Mouse (Mus musculus) ES-E14 (cell line): Measurements from ENCODE around the gene Gjb4. TPM values are rescaled to one million over a fixed set of nuclear protein-coding genes. Genes with fewer than 3 reads are reported as not detected.
A peak's percentile ranks its signal among the peaks of the same experiment; 100 is the strongest.

ENCODE experiments used
- DNase-seq: peaks from one replicate; pipeline ENCODE4 v3.0.0-alpha.2; 2013; ENCODE audit warnings: low read depth, low spot score
- H3K27ac ChIP-seq: 2 replicates; pipeline ENCODE4 v1.5.1; 2012; ENCODE audit warnings: low read depth, mild to moderate bottlenecking, low read length, moderate library complexity, mixed read lengths; ENCODE audit not compliant: poor library complexity, insufficient read depth, severe bottlenecking
- H3K36me3 ChIP-seq: 2 replicates; pipeline ENCODE4 v1.6.1; 2012; ENCODE audit warnings: mild to moderate bottlenecking, low read length, moderate library complexity, mixed read lengths; ENCODE audit not compliant: control insufficient read depth, poor library complexity, insufficient read depth, severe bottlenecking
- H3K4me1 ChIP-seq, 2 experiments: fragments of 150-350 bp in 1 of 2; sonication (generic) in 1 of 2; 2 replicates each; pipeline ENCODE4 v1.6.1; 2012; ENCODE audit warnings: low read length in 2 of 2, mild to moderate bottlenecking in 1 of 2, mixed read lengths in 1 of 2; ENCODE audit not compliant: control insufficient read depth in 2 of 2, insufficient read depth in 2 of 2, poor library complexity in 1 of 2
- H3K4me3 ChIP-seq, 2 experiments: fragments of 150-350 bp in 1 of 2; sonication (generic) in 1 of 2; 2 replicates each; pipeline ENCODE4 v1.5.1; 2012; ENCODE audit warnings: low read length in 2 of 2, low read depth in 1 of 2, mild to moderate bottlenecking in 1 of 2, mixed read lengths in 1 of 2; ENCODE audit not compliant: insufficient read depth in 1 of 2, poor library complexity in 1 of 2, severe bottlenecking in 1 of 2
- H3K9ac ChIP-seq: 2 replicates; pipeline ENCODE4 v1.6.1; 2012; ENCODE audit warnings: low read depth, mild to moderate bottlenecking, low read length, mixed read lengths; ENCODE audit not compliant: poor library complexity, insufficient read depth, severe bottlenecking
- H3K9me3 ChIP-seq: fragments of 150-350 bp; sonication (generic); 2 replicates; pipeline ENCODE4 v1.6.1; 2012; ENCODE audit warnings: low read depth, mild to moderate bottlenecking, low read length; ENCODE audit not compliant: control insufficient read depth, insufficient read depth
- CHD2 ChIP-seq: IDR thresholded peaks from 2 replicates; pipeline ENCODE4 v1.6.1; 2014; ENCODE audit warnings: mild to moderate bottlenecking, low read depth, low read length, inconsistent platforms
- HCFC1 ChIP-seq: IDR thresholded peaks from 2 replicates; pipeline ENCODE4 v1.6.1; 2012; ENCODE audit warnings: low read length, inconsistent platforms, borderline replicate concordance; ENCODE audit not compliant: insufficient read depth
- MAFK ChIP-seq: IDR thresholded peaks from 2 replicates; pipeline ENCODE4 v1.6.1; 2014; ENCODE audit warnings: mild to moderate bottlenecking, low read depth, low read length, inconsistent platforms; ENCODE audit not compliant: insufficient read depth
- ZC3H11A ChIP-seq: IDR thresholded peaks from 2 replicates; pipeline ENCODE4 v1.6.1; 2012; ENCODE audit warnings: low read depth, mild to moderate bottlenecking, inconsistent platforms, low read length, borderline replicate concordance
- ZNF384 ChIP-seq: IDR thresholded peaks from 2 replicates; pipeline ENCODE4 v1.6.1; 2012; ENCODE audit warnings: low read depth, low read length, inconsistent platforms
- in situ Hi-C, 2 experiments: fragments of 600-800 bp; cut with MboI; formaldehyde crosslinking; loops; one replicate each; pipeline ENCODE4 v1.15.1; 2025; ENCODE audit warnings: low sequenced_read_pairs in 2 of 2, inconsistent platforms in 1 of 2; ENCODE audit not compliant: unreplicated experiment in 2 of 2
- total RNA-seq: library from RNA; depleted of rRNA; stranded (reverse); fragments of 300-350 nt; gene quantifications from 2 replicates; pipeline ENCODE4 v1.2.3, GENCODE M21; 2012

The Gjb4 gene
- total RNA-seq, 1 experiment, result 1.6 TPM

GRCm38 (mm10) chr4:127374645-127375044 lies 20.8 kb upstream of the Gjb4 start:
- no peak for TF ChIP-seq MAFK
- no peak for TF ChIP-seq ZC3H11A
- no peak for TF ChIP-seq HCFC1
- TF ChIP-seq CHD2, result no peak
- no peak for TF ChIP-seq ZNF384
- in situ Hi-C loops, result loop anchor here in 1 of 2 experiments (10.0 kb wide), 1 partner anchor 240 kb away; no protein-coding TSS in a partner anchor
- H3K4me3 ChIP-seq, result no peak overlapping the region

GRCm38 (mm10) chr4:127373491-127373890 lies 19.6 kb upstream of the Gjb4 start:
- in situ Hi-C loops, result loop anchor here in 1 of 2 experiments (10.0 kb wide), 1 partner anchor 241 kb away; no protein-coding TSS in a partner anchor
- TF ChIP-seq ZNF384 (no peak), MAFK (no peak), ZC3H11A (no peak), CHD2 (no peak), HCFC1 (no peak)
- no peak overlapping the region for H3K27ac ChIP-seq

More at GRCm38 (mm10) chr4:127374645-127375044, 20.8 kb upstream of the Gjb4 start:
- Histone ChIP-seq H3K4me1 (no peaks in the 10 kb centered on the region), H3K9ac (no peak overlapping the region), H3K9me3 (no peaks in the 10 kb centered on the region), H3K36me3 (no peaks in the 10 kb centered on the region), H3K27ac (no peak overlapping the region)
- DNase-seq, result no peak

GRCm38 (mm10) chr4:127371546-127371945 lies 17.7 kb upstream of the Gjb4 start:
- in situ Hi-C loops, result loop anchor here in 1 of 2 experiments (10.0 kb wide), 1 partner anchor 243 kb away; no protein-coding TSS in a partner anchor
- H3K27ac ChIP-seq, result no peak overlapping the region
- TF ChIP-seq ZNF384 (no peak), ZC3H11A (no peak)
- H3K4me3 ChIP-seq, result no peak overlapping the region
- H3K36me3 ChIP-seq, result no peaks in the 10 kb centered on the region
- no peak overlapping the region for H3K9ac ChIP-seq
- peaks cover 0 to 12% of the 10 kb centered on the region in 2 experiments; a peak in 1 of 4 replicates for H3K4me1 ChIP-seq
- no peaks in the 10 kb centered on the region for H3K9me3 ChIP-seq
- no peak for DNase-seq

More at GRCm38 (mm10) chr4:127373491-127373890, 19.6 kb upstream of the Gjb4 start:
- Histone ChIP-seq H3K4me1 (peaks cover 0 to 2% of the 10 kb centered on the region in 2 experiments; a peak in 1 of 4 replicates), H3K36me3 (no peaks in the 10 kb centered on the region), H3K4me3 (no peak overlapping the region), H3K9me3 (no peaks in the 10 kb centered on the region), H3K9ac (no peak overlapping the region)
- DNase-seq, result no peak

- H3K4me1 ChIP-seq, result peaks cover 2 to 13% of the 10 kb centered on the region in 2 experiments; a peak in 3 of 4 replicates
- no peaks in the 10 kb centered on the region for H3K9me3 ChIP-seq
- in situ Hi-C loops, result loop anchor here in 1 of 2 experiments (10.0 kb wide), 1 partner anchor 244 kb away; no protein-coding TSS in a partner anchor
- H3K4me3 ChIP-seq, result no peak overlapping the region
- H3K9ac ChIP-seq, result no peak overlapping the region
- TF ChIP-seq ZNF384 (no peak), HCFC1 (no peak), ZC3H11A (no peak), MAFK (no peak), CHD2 (no peak)
- no peaks in the 10 kb centered on the region for H3K36me3 ChIP-seq
- H3K27ac ChIP-seq, result no peak overlapping the region
- peak; percentile 73 for DNase-seq
Measured at GRCm38 (mm10) chr4:127370447-127370846, 16.6 kb upstream of the Gjb4 start.
